Mouse (Mus musculus): ENCODE measurements around the gene B9d2.

The B9d2 gene

GRCm38 (mm10) chr7:25674719-25675300 lies 5.8 kb upstream of the B9d2 start, which contains the start of gene Tmem91:
Gene Tmem91 (minus strand): TSS chr7:25675166.
- no peak for DNase-seq (ENCODE audit: low spot score in 2 of 2)

GRCm38 (mm10) chr7:25675405-25675804 lies 5.2 kb upstream of the B9d2 start:
- DNase-seq (ENCODE audit: low spot score in 2 of 2), result no peak

GRCm38 (mm10) chr7:25676085-25676781 lies 4.3 kb upstream of the B9d2 start:
- no peak for DNase-seq (ENCODE audit: low spot score in 2 of 2)

- DNase-seq (ENCODE audit: low spot score in 2 of 2), result no peak
Observed at GRCm38 (mm10) chr7:25677013-25677412, 3.6 kb upstream of the B9d2 start.

- DNase-seq (ENCODE audit: low spot score in 2 of 2), result no peak
Observed at GRCm38 (mm10) chr7:25679971-25680370, 609 bp upstream of the B9d2 start.

GRCm38 (mm10) chr7:25681341-25682231 lies 1.0 kb downstream of the B9d2 start:
- DNase-seq (ENCODE audit: low spot score in 2 of 2), result peak; percentile 61 to 66

GRCm38 (mm10) chr7:25683474-25684180 lies 3.0 kb downstream of the B9d2 start:
- DNase-seq (ENCODE audit: low spot score in 2 of 2), result peak; percentile 55 to 60

GRCm38 (mm10) chr7:25684659-25685058 lies 4.1 kb downstream of the B9d2 start:
- no peak for DNase-seq (ENCODE audit: low spot score in 2 of 2)

GRCm38 (mm10) chr7:25685926-25686470 lies 5.4 kb downstream of the B9d2 start:
- no peak for DNase-seq (ENCODE audit: low spot score in 2 of 2)

- peak; percentile 90 to 92 for DNase-seq (ENCODE audit: low spot score in 2 of 2)
Observed at GRCm38 (mm10) chr7:25686680-25687531, 6.3 kb downstream of the B9d2 start, which contains the start of gene Tgfb1. Gene Tgfb1 (plus strand): TSS chr7:25687002.

GRCm38 (mm10) chr7:25687811-25688401 lies 7.3 kb downstream of the B9d2 start:
- peak; percentile 66 to 83 for DNase-seq (ENCODE audit: low spot score in 2 of 2)

- DNase-seq (ENCODE audit: low spot score in 2 of 2), result peak; percentile 69 to 75
Observed at GRCm38 (mm10) chr7:25688810-25689586, 8.4 kb downstream of the B9d2 start.

- DNase-seq (ENCODE audit: low spot score in 2 of 2), result no peak
Observed at GRCm38 (mm10) chr7:25689603-25690021, 9.0 kb downstream of the B9d2 start.

- no peak for DNase-seq (ENCODE audit: low spot score in 2 of 2)
Observed at GRCm38 (mm10) chr7:25690051-25690450, 9.5 kb downstream of the B9d2 start.

GRCm38 (mm10) chr7:25694104-25694503 lies 13.5 kb downstream of the B9d2 start:
- no peak for DNase-seq (ENCODE audit: low spot score in 2 of 2)

- no peak for DNase-seq (ENCODE audit: low spot score in 2 of 2)
Observed at GRCm38 (mm10) chr7:25699851-25700250, 19.3 kb downstream of the B9d2 start.

GRCm38 (mm10) chr7:25700732-25701131 lies 20.2 kb downstream of the B9d2 start:
- DNase-seq (ENCODE audit: low spot score in 2 of 2), result no peak

GRCm38 (mm10) chr7:25702350-25702749 lies 21.8 kb downstream of the B9d2 start:
- DNase-seq (ENCODE audit: low spot score in 2 of 2), result no peak

GRCm38 (mm10) chr7:25703793-25704494 lies 23.4 kb downstream of the B9d2 start:
- DNase-seq (ENCODE audit: low spot score in 2 of 2), result no peak
